Mouse (Mus musculus) MEL (cell line): ENCODE data around the gene Sntg2.

Source experiments
- CTCF ChIP-seq, 3 experiments: IDR thresholded peaks in 2 of 3; conservative IDR thresholded peaks in 1 of 3; 2 replicates each; pipeline ENCODE4 v1.5.1; 2011 to 2012; ENCODE audit warnings: low read length in 3 of 3, low read depth in 2 of 3, mild to moderate bottlenecking in 2 of 3, improper control_type of control experiment in 1 of 3, inconsistent platforms in 1 of 3, mixed read lengths in 1 of 3, moderate library complexity in 1 of 3; ENCODE audit not compliant: control insufficient read depth in 1 of 3, insufficient read depth in 1 of 3, poor library complexity in 1 of 3, severe bottlenecking in 1 of 3
- EP300 ChIP-seq, 2 experiments: IDR thresholded peaks; 2 replicates each; pipeline ENCODE4 v1.6.1; 2011; ENCODE audit warnings: improper control_type of control experiment in 2 of 2, low read length in 2 of 2, low read depth in 1 of 2, mild to moderate bottlenecking in 1 of 2
- ETS1 ChIP-seq: IDR thresholded peaks from 2 replicates; pipeline ENCODE4 v1.6.1; 2012; ENCODE audit warnings: low read depth, mild to moderate bottlenecking, inconsistent platforms, low read length, improper control_type of control experiment, moderate library complexity
- GABPA ChIP-seq: IDR thresholded peaks from 2 replicates; pipeline ENCODE4 v1.6.1; 2012; ENCODE audit warnings: low read depth, mild to moderate bottlenecking, inconsistent platforms, low read length, improper control_type of control experiment, moderate library complexity
- KAT2A ChIP-seq: conservative IDR thresholded peaks from 2 replicates; pipeline ENCODE4 v1.6.1; 2012; ENCODE audit warnings: low read depth, low read length, improper control_type of control experiment, inconsistent platforms
- MYC ChIP-seq: IDR thresholded peaks from 2 replicates; pipeline ENCODE4 v1.6.1; 2011; ENCODE audit warnings: low read depth, mild to moderate bottlenecking, low read length, improper control_type of control experiment, moderate library complexity
- POLR2A ChIP-seq, 2 experiments: IDR thresholded peaks; 2 replicates each; pipeline ENCODE4 v1.6.1; 2011 to 2012; ENCODE audit warnings: low read length in 2 of 2, mild to moderate bottlenecking in 2 of 2, control low read depth in 1 of 2, improper control_type of control experiment in 1 of 2, low read depth in 1 of 2, moderate library complexity in 1 of 2; ENCODE audit not compliant: control insufficient read depth in 1 of 2, insufficient read depth in 1 of 2, poor library complexity in 1 of 2
- POLR2AphosphoS2 ChIP-seq: IDR thresholded peaks from 2 replicates; pipeline ENCODE4 v1.6.1; 2011; ENCODE audit warnings: low read length, improper control_type of control experiment
- RAD21 ChIP-seq: IDR thresholded peaks from 2 replicates; pipeline ENCODE4 v1.6.1; 2011; ENCODE audit warnings: mild to moderate bottlenecking, low read depth, low read length, improper control_type of control experiment
- ZC3H11A ChIP-seq: IDR thresholded peaks from 2 replicates; pipeline ENCODE4 v1.6.1; 2012; ENCODE audit warnings: low read depth, mild to moderate bottlenecking, inconsistent platforms, low read length, improper control_type of control experiment
- ZKSCAN1 ChIP-seq: IDR thresholded peaks from 2 replicates; pipeline ENCODE4 v1.6.1; 2012; ENCODE audit warnings: low read depth, mild to moderate bottlenecking, inconsistent platforms, low read length, improper control_type of control experiment, moderate library complexity

DNA sequence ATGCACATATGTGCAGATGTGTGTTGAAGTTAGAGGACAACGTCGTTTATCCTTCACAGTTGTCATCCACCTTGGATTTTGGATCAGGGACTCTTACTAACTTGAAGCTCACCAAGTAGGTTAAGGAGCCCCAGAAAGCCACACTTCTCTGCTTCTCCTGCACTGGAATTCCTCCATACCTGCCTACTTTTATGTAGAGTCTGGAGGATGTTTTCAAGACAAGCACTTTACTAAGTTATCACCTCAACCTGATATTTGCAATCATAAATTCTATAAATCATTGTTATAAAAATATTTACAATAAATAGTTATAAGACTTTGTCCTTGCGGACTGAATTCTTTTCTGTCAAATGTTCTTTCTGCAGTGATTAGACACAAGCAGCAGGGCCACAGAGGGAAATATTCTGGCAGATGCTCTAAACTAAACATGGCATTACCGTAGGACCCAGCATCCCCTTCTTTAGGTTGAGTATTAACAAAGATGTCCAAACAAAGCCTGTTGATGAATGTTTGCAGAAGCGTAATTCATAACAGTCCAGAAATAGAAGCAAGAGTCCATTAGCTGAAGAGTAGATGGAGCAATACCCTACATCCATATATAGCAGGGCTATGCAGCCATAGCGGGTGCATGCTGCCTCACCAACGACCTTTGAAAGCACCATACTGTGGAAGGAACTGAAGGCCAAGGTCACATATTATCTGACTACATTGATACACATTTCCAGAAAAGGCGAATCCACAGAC lies 100.8 kb downstream of the Sntg2 start:
- TF ChIP-seq EP300 (IDR thresholded peaks at IDR 0.05; ENCODE audit: low read depth in 1 of 2, low read length in 2 of 2) = no peak
- TF ChIP-seq ETS1 = no peak
- TF ChIP-seq CTCF (IDR thresholded peaks at IDR 0.05 in 2 of 3, conservative IDR thresholded peaks at IDR 0.05 in 1 of 3; ENCODE audit: control insufficient read depth in 1 of 3, insufficient read depth in 1 of 3, low read depth in 2 of 3, low read length in 3 of 3, poor library complexity in 1 of 3, severe bottlenecking in 1 of 3) = no peak
- TF ChIP-seq POLR2A (IDR thresholded peaks at IDR 0.05; ENCODE audit: control insufficient read depth in 1 of 2, insufficient read depth in 1 of 2, low read depth in 1 of 2, low read length in 2 of 2, poor library complexity in 1 of 2) = no peak
- no peak for TF ChIP-seq ZKSCAN1
- no peak for TF ChIP-seq POLR2AphosphoS2
- TF ChIP-seq RAD21 = no peak
- TF ChIP-seq ZC3H11A = no peak
- TF ChIP-seq GABPA = no peak
- no peak for TF ChIP-seq MYC
- TF ChIP-seq KAT2A = no peak
